Mouse (Mus musculus) CH12.LX (cell line): ENCODE measurements around the gene Polk. TPM values are rescaled to one million over a fixed set of nuclear protein-coding genes. Genes with fewer than 3 reads are reported as not detected.
A peak's percentile ranks its signal among the peaks of the same experiment; 100 is the strongest.

ENCODE experiments used
- DNase-seq: peaks from one replicate; pipeline ENCODE4 v3.0.0-alpha.2; 2013; ENCODE audit errors: extremely low read depth
- H3K27ac ChIP-seq: 2 replicates; pipeline ENCODE4 v1.5.1; 2012; ENCODE audit warnings: low read depth, mild to moderate bottlenecking, control low read depth, moderate library complexity; ENCODE audit not compliant: insufficient read depth
- H3K27me3 ChIP-seq: replicated peaks from 2 replicates; pipeline ENCODE3; 2012; ENCODE audit warnings: inconsistent platforms
- H3K36me3 ChIP-seq, 2 experiments: replicated peaks in 1 of 2; 2 replicates each; pipeline versions ENCODE3 to v1.6.1; 2012; ENCODE audit warnings: inconsistent platforms in 1 of 2, low read length in 1 of 2, mild to moderate bottlenecking in 1 of 2, mixed read lengths in 1 of 2, moderate library complexity in 1 of 2; ENCODE audit not compliant: control insufficient read depth in 1 of 2, insufficient read depth in 1 of 2
- H3K4me1 ChIP-seq, 2 experiments: 2 replicates each; pipeline ENCODE4 v1.6.1; 2012; ENCODE audit warnings: inconsistent platforms in 1 of 2, moderate library complexity in 1 of 2; ENCODE audit not compliant: insufficient read depth in 2 of 2, control insufficient read depth in 1 of 2
- H3K4me2 ChIP-seq: 2 replicates; pipeline ENCODE4 v1.6.1; 2012; ENCODE audit warnings: low read depth, mild to moderate bottlenecking, control low read depth; ENCODE audit not compliant: poor library complexity, insufficient read depth, severe bottlenecking
- H3K4me3 ChIP-seq, 3 experiments: fragments of 150-350 bp in 1 of 3; sonication (generic) in 1 of 3; replicated peaks in 1 of 3; 2 replicates each; pipeline versions ENCODE3 to v1.5.1; 2011 to 2012; ENCODE audit warnings: low read depth in 2 of 3, low read length in 2 of 3, mild to moderate bottlenecking in 2 of 3, moderate library complexity in 2 of 3, control low read depth in 1 of 3, improper control_type of control experiment in 1 of 3, inconsistent platforms in 1 of 3, mixed read lengths in 1 of 3; ENCODE audit not compliant: poor library complexity in 1 of 3
- H3K79me2 ChIP-seq: replicated peaks from 2 replicates; pipeline ENCODE4 v1.6.1; 2012; ENCODE audit warnings: mild to moderate bottlenecking, moderate library complexity; ENCODE audit not compliant: control insufficient read depth, poor library complexity, insufficient read depth, severe bottlenecking; ENCODE audit errors: extremely low read depth
- H3K9ac ChIP-seq: 2 replicates; pipeline ENCODE4 v1.6.1; 2012; ENCODE audit warnings: low read depth, mild to moderate bottlenecking, control low read depth, moderate library complexity; ENCODE audit not compliant: insufficient read depth
- H3K9me3 ChIP-seq: replicated peaks from 2 replicates; pipeline ENCODE3; 2012; ENCODE audit warnings: low read length, inconsistent platforms, mixed read lengths
- BHLHE40 ChIP-seq: IDR thresholded peaks from 2 replicates; pipeline ENCODE4 v1.6.1; 2011; ENCODE audit warnings: mild to moderate bottlenecking, low read depth, low read length, improper control_type of control experiment
- CHD2 ChIP-seq: IDR thresholded peaks from 2 replicates; pipeline ENCODE4 v1.6.1; 2011; ENCODE audit warnings: low read length, improper control_type of control experiment
- ELF1 ChIP-seq: IDR thresholded peaks from 2 replicates; pipeline ENCODE4 v1.6.1; 2014; ENCODE audit warnings: low read depth, mild to moderate bottlenecking, inconsistent platforms, low read length, improper control_type of control experiment
- EP300 ChIP-seq: IDR thresholded peaks from 2 replicates; pipeline ENCODE4 v1.6.1; 2011; ENCODE audit warnings: low read length, improper control_type of control experiment
- IRF4 ChIP-seq: IDR thresholded peaks from 2 replicates; pipeline ENCODE4 v1.6.1; 2014; ENCODE audit warnings: low read depth, mild to moderate bottlenecking, inconsistent platforms, low read length, improper control_type of control experiment
- JUN ChIP-seq: IDR thresholded peaks from 2 replicates; pipeline ENCODE4 v1.6.1; 2011; ENCODE audit warnings: low read depth, mild to moderate bottlenecking, low read length, improper control_type of control experiment, moderate library complexity; ENCODE audit not compliant: insufficient read depth
- JUND ChIP-seq: conservative IDR thresholded peaks from 2 replicates; pipeline ENCODE4 v1.6.1; 2011; ENCODE audit warnings: low read depth, low read length, improper control_type of control experiment
- MAFK ChIP-seq: IDR thresholded peaks from 2 replicates; pipeline ENCODE4 v1.6.1; 2011; ENCODE audit warnings: low read length, improper control_type of control experiment; ENCODE audit not compliant: insufficient replicate concordance
- MAZ ChIP-seq: IDR thresholded peaks from 2 replicates; pipeline ENCODE4 v1.6.1; 2012; ENCODE audit warnings: low read depth, mild to moderate bottlenecking, inconsistent platforms, low read length, improper control_type of control experiment, moderate library complexity
- MEF2A ChIP-seq: IDR thresholded peaks from 2 replicates; pipeline ENCODE4 v1.6.1; 2014; ENCODE audit warnings: low read depth, mild to moderate bottlenecking, inconsistent platforms, low read length, improper control_type of control experiment, borderline replicate concordance
- NRF1 ChIP-seq: IDR thresholded peaks from 2 replicates; pipeline ENCODE4 v1.6.1; 2014; ENCODE audit warnings: low read depth, mild to moderate bottlenecking, inconsistent platforms, low read length, improper control_type of control experiment, moderate library complexity
- POLR2A ChIP-seq: IDR thresholded peaks from 2 replicates; pipeline ENCODE4 v1.6.1; 2011; ENCODE audit warnings: low read depth, mild to moderate bottlenecking, improper control_type of control experiment, low read length
- SMC3 ChIP-seq: IDR thresholded peaks from 2 replicates; pipeline ENCODE4 v1.6.1; 2011; ENCODE audit warnings: low read depth, low read length, improper control_type of control experiment
- USF1 ChIP-seq: IDR thresholded peaks from 2 replicates; pipeline ENCODE4 v1.6.1; 2014; ENCODE audit warnings: low read depth, mild to moderate bottlenecking, inconsistent platforms, low read length, improper control_type of control experiment
- ZNF384 ChIP-seq: IDR thresholded peaks from 2 replicates; pipeline ENCODE4 v1.6.1; 2012; ENCODE audit warnings: low read depth, low read length, improper control_type of control experiment, inconsistent platforms
- dilution Hi-C: fragments of 300-500 bp; cut with MboI; formaldehyde crosslinking; loops from 2 replicates; pipeline ENCODE4 v1.14.3; 2020; ENCODE audit warnings: low sequenced_read_pairs; ENCODE audit not compliant: extremely low pct_unique_long_range_greater_than_20kb, extremely low pct_ligation_motif_present
- in situ Hi-C: fragments of 300-500 bp; cut with MboI; formaldehyde crosslinking; loops from 3 replicates; pipeline ENCODE4 v1.14.3; 2019; ENCODE audit warnings: low sequenced_read_pairs, low pct_ligation_motif_present, low pct_unique_long_range_greater_than_20kb, mixed read lengths
- polyA plus RNA-seq: library from polyadenylated mRNA; unstranded; fragments of >175 nt; gene quantifications from 2 replicates; pipeline ENCODE4 v1.2.1, GENCODE M21; 2012; ENCODE audit warnings: low read depth; ENCODE audit not compliant: insufficient read length
- total RNA-seq, 2 experiments: library from RNA; depleted of rRNA; stranded (reverse); fragments of 300-350 nt in 1 of 2; fragments of >200 nt in 1 of 2; gene quantifications; 2 replicates each; pipeline ENCODE4 v1.2.3; 2012 to 2014

The Polk gene
- total and polyA plus RNA-seq, 3 experiments, result 10.4 to 12.9 (median 10.5) TPM

GRCm38 (mm10) chr13:96478991-96479390 lies 63.4 kb downstream of the Polk start:
- Histone ChIP-seq H3K27ac (no peak overlapping the region), H3K36me3 (peaks cover 13 to 32% of the 10 kb centered on the region in 2 experiments), H3K4me2 (no peak overlapping the region), H3K9ac (no peak overlapping the region), H3K4me3 (no peak overlapping the region), H3K79me2 (no peaks in the 10 kb centered on the region), H3K27me3 (no peaks in the 10 kb centered on the region), H3K9me3 (no peaks in the 10 kb centered on the region), H3K4me1 (peaks cover 0 to 8% of the 10 kb centered on the region in 2 experiments; a peak in 2 of 4 replicates)
- no peak for DNase-seq
- no peak for TF ChIP-seq MAZ
- TF ChIP-seq USF1, result no peak
- TF ChIP-seq JUN, result peak; percentile 69
- no peak for TF ChIP-seq MAFK
- TF ChIP-seq IRF4, result peak; percentile 85
- no peak for TF ChIP-seq ELF1
- no peak for TF ChIP-seq NRF1
- TF ChIP-seq JUND, result peak; percentile 89
- TF ChIP-seq EP300, result peak; percentile 77
- no peak for TF ChIP-seq CHD2
- TF ChIP-seq MEF2A, result peak; percentile 61; the same call in 1 of the 2 replicates
- no peak for TF ChIP-seq POLR2A
- dilution Hi-C loops, result no loop called here
- in situ Hi-C loops, result no loop called here

- TF ChIP-seq CHD2 (no peak), SMC3 (no peak), BHLHE40 (no peak), JUN (no peak), POLR2A (no peak), ZNF384 (no peak)
- H3K9me3 ChIP-seq, result no peaks in the 10 kb centered on the region
- in situ Hi-C loops (no loop called here), dilution Hi-C loops (no loop called here)
- no peak overlapping the region for H3K4me2 ChIP-seq
- H3K4me1 ChIP-seq, result peaks cover 0 to 8% of the 10 kb centered on the region in 2 experiments; a peak in 2 of 4 replicates
- H3K4me3 ChIP-seq, result no peak overlapping the region
- no peak for DNase-seq
- H3K27ac ChIP-seq, result no peak overlapping the region
- no peak overlapping the region for H3K9ac ChIP-seq
- H3K27me3 ChIP-seq, result no peaks in the 10 kb centered on the region
- peaks cover 5 to 19% of the 10 kb centered on the region in 2 experiments for H3K36me3 ChIP-seq
- no peaks in the 10 kb centered on the region for H3K79me2 ChIP-seq
Observed at GRCm38 (mm10) chr13:96477226-96477625, 65.2 kb downstream of the Polk start.
